Mouse (Mus musculus) ovary, postnatal 10 days (tissue): ENCODE data around the gene Plekho2.

Experiments used
- DNase-seq: peaks from one replicate; pipeline ENCODE4 v3.0.0; 2022; ENCODE audit warnings: low spot score

Gene Plekho2

GRCm38 (mm10) chr9:65579781-65580371, at the start of gene Plekho2:
Plekho2 (minus strand) TSS chr9:65580040.
- DNase-seq, result peak; percentile 75

GRCm38 (mm10) chr9:65629025-65629766, 49.4 kb upstream of the Plekho2 start, which contains the start of gene Rbpms2:
Rbpms2 (plus strand) TSS chr9:65629648.
- no peak for DNase-seq

- no peak for DNase-seq
Measured at GRCm38 (mm10) chr9:65624266-65624665, 44.4 kb upstream of the Plekho2 start.

- no peak for DNase-seq
Measured at GRCm38 (mm10) chr9:65622826-65623225, 43.0 kb upstream of the Plekho2 start.

GRCm38 (mm10) chr9:65621666-65622065, 41.8 kb upstream of the Plekho2 start:
- DNase-seq, result no peak

GRCm38 (mm10) chr9:65621196-65621595, 41.4 kb upstream of the Plekho2 start:
- DNase-seq, result no peak

GRCm38 (mm10) chr9:65619311-65619710, 39.5 kb upstream of the Plekho2 start:
- DNase-seq, result no peak

- DNase-seq, result no peak
Measured at GRCm38 (mm10) chr9:65613098-65613497, 33.3 kb upstream of the Plekho2 start.

GRCm38 (mm10) chr9:65611969-65612486, 32.2 kb upstream of the Plekho2 start:
- DNase-seq, result no peak

GRCm38 (mm10) chr9:65607120-65607519, 27.3 kb upstream of the Plekho2 start:
- no peak for DNase-seq

GRCm38 (mm10) chr9:65606321-65607109, 26.7 kb upstream of the Plekho2 start:
- DNase-seq, result no peak

GRCm38 (mm10) chr9:65605471-65606136, 25.8 kb upstream of the Plekho2 start:
- no peak for DNase-seq

GRCm38 (mm10) chr9:65603401-65604102, 23.7 kb upstream of the Plekho2 start:
- no peak for DNase-seq

GRCm38 (mm10) chr9:65600951-65601350, 21.1 kb upstream of the Plekho2 start:
- DNase-seq, result no peak

- no peak for DNase-seq
Measured at GRCm38 (mm10) chr9:65598765-65599249, 19.0 kb upstream of the Plekho2 start.

- DNase-seq, result no peak
Measured at GRCm38 (mm10) chr9:65593596-65593995, 13.8 kb upstream of the Plekho2 start.

GRCm38 (mm10) chr9:65592721-65593120, 12.9 kb upstream of the Plekho2 start:
- no peak for DNase-seq

- no peak for DNase-seq
Measured at GRCm38 (mm10) chr9:65589091-65589490, 9.3 kb upstream of the Plekho2 start.

- no peak for DNase-seq
Measured at GRCm38 (mm10) chr9:65587573-65588358, 7.9 kb upstream of the Plekho2 start.

GRCm38 (mm10) chr9:65587270-65587572, 7.4 kb upstream of the Plekho2 start:
- no peak for DNase-seq
